Mouse (Mus musculus): ENCODE results near the gene 5031410I06Rik. TPM values are rescaled to one million over a fixed set of nuclear protein-coding genes. Genes with fewer than 3 reads are reported as not detected.
"Not testable (repeated sequence)": the region's sequence is repeated elsewhere in the genome, so short reads cannot be mapped to it uniquely, and the experiment has no call there.

5031410I06Rik gene
- polyA plus RNA-seq (2015; fragmentation: Nextera tagmentation; extraction: Ambion mirVana), result not detected in 2 replicates

DNA sequence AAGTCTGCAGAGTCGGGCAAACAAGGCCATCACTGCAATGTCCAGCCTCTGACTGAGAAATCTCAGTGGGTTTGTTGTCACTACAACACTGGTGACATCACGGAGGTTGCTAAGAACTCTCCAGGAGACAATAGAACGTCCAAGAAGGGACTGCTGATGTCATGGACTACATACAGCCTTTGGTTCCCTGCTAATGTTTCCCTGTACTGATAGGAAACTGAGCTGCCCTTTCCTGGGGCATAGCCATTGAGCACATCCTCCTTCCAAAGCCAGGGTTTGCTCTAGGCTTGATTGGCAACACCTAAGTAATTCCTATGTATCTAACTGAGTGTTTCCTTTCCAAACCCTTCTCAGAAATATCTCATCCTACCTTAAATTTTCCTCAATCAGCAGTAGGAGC is at the start of gene 5031410I06Rik:
Gene 5031410I06Rik, minus strand, starts transcription at position 101 of the 400 bp plus-strand sequence.
- not testable (repeated sequence) for H3K9ac ChIP-seq (ENCODE audit: low read depth, low read length); H3K4me3 ChIP-seq (ENCODE audit: low read depth, low read length); H3K4me1 ChIP-seq (ENCODE audit: control insufficient read depth, low read depth, low read length); H3K27ac ChIP-seq (ENCODE audit: low read length); ATAC-seq (ENCODE audit: low read depth); H3K4me2 ChIP-seq (ENCODE audit: low read depth, low read length); H3K27me3 ChIP-seq (ENCODE audit: control insufficient read depth, insufficient read depth, low read depth, low read length); H3K9me3 ChIP-seq (replicated peaks; ENCODE audit: control insufficient read depth, low read length); H3K36me3 ChIP-seq (ENCODE audit: control insufficient read depth, insufficient read depth)
- WGBS (ENCODE audit: insufficient replicate concordance), result no CpG with 5 or more reads among the region's 3 CpGs

- Histone ChIP-seq H3K9ac (ENCODE audit: low read depth, low read length) (no peak overlapping the region), H3K36me3 (ENCODE audit: control insufficient read depth, insufficient read depth) (no peaks in the 10 kb centered on the region), H3K4me2 (ENCODE audit: low read depth, low read length) (no peak overlapping the region), H3K4me1 (ENCODE audit: control insufficient read depth, low read depth, low read length) (no peaks in the 10 kb centered on the region), H3K9me3 (replicated peaks; ENCODE audit: control insufficient read depth, low read length) (no peaks in the 10 kb centered on the region), H3K27me3 (ENCODE audit: control insufficient read depth, insufficient read depth, low read depth, low read length) (no peaks in the 10 kb centered on the region), H3K4me3 (ENCODE audit: low read depth, low read length) (no peak overlapping the region), H3K27ac (ENCODE audit: low read length) (no peak overlapping the region)
- ATAC-seq (ENCODE audit: low read depth), result no peak
- 63% methylated on average over 6 of the region's 6 CpGs for WGBS (ENCODE audit: insufficient replicate concordance)
These were observed 37.7 kb upstream of the 5031410I06Rik start for GRCm38 (mm10) chr5:26142891-26143290.

DNA sequence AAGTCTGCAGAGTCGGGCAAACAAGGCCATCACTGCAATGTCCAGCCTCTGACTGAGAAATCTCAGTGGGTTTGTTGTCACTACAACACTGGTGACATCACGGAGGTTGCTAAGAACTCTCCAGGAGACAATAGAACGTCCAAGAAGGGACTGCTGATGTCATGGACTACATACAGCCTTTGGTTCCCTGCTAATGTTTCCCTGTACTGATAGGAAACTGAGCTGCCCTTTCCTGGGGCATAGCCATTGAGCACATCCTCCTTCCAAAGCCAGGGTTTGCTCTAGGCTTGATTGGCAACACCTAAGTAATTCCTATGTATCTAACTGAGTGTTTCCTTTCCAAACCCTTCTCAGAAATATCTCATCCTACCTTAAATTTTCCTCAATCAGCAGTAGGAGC is 16.2 kb upstream of the 5031410I06Rik start, which contains the start of gene Gm10220:
Gene Gm10220, minus strand, starts transcription at position 101 of the 400 bp plus-strand sequence.
- WGBS (ENCODE audit: insufficient replicate concordance), result no CpG with 5 or more reads among the region's 3 CpGs
- H3K4me1 ChIP-seq (ENCODE audit: control insufficient read depth, low read depth, low read length); H3K9ac ChIP-seq (ENCODE audit: low read depth, low read length); H3K4me2 ChIP-seq (ENCODE audit: low read depth, low read length); H3K4me3 ChIP-seq (ENCODE audit: low read depth, low read length); H3K27me3 ChIP-seq (ENCODE audit: control insufficient read depth, insufficient read depth, low read depth, low read length); H3K27ac ChIP-seq (ENCODE audit: low read length); H3K36me3 ChIP-seq (ENCODE audit: control insufficient read depth, insufficient read depth); H3K9me3 ChIP-seq (replicated peaks; ENCODE audit: control insufficient read depth, low read length); ATAC-seq (ENCODE audit: low read depth): not testable (repeated sequence)

- H3K36me3 ChIP-seq (ENCODE audit: control insufficient read depth, insufficient read depth); H3K9me3 ChIP-seq (replicated peaks; ENCODE audit: control insufficient read depth, low read length); H3K9ac ChIP-seq (ENCODE audit: low read depth, low read length); H3K27ac ChIP-seq (ENCODE audit: low read length); H3K4me1 ChIP-seq (ENCODE audit: control insufficient read depth, low read depth, low read length); H3K27me3 ChIP-seq (ENCODE audit: control insufficient read depth, insufficient read depth, low read depth, low read length); H3K4me3 ChIP-seq (ENCODE audit: low read depth, low read length); ATAC-seq (ENCODE audit: low read depth); H3K4me2 ChIP-seq (ENCODE audit: low read depth, low read length): not testable (repeated sequence)
- WGBS (ENCODE audit: insufficient replicate concordance), result 33% methylated on average over 1 of the region's 1 CpGs
These were observed 16.0 kb downstream of the 5031410I06Rik start, which contains the start of gene Gm10471 for GRCm38 (mm10) chr5:26089191-26089590. Gene Gm10471 (minus strand): TSS chr5:26089291.

- not testable (repeated sequence) for H3K9me3 ChIP-seq (replicated peaks; ENCODE audit: control insufficient read depth, low read length); H3K27ac ChIP-seq (ENCODE audit: low read length); H3K4me1 ChIP-seq (ENCODE audit: control insufficient read depth, low read depth, low read length); H3K4me2 ChIP-seq (ENCODE audit: low read depth, low read length); H3K36me3 ChIP-seq (ENCODE audit: control insufficient read depth, insufficient read depth); H3K27me3 ChIP-seq (ENCODE audit: control insufficient read depth, insufficient read depth, low read depth, low read length); ATAC-seq (ENCODE audit: low read depth); H3K9ac ChIP-seq (ENCODE audit: low read depth, low read length); H3K4me3 ChIP-seq (ENCODE audit: low read depth, low read length)
These were observed 26.1 kb downstream of the 5031410I06Rik start for GRCm38 (mm10) chr5:26079023-26079422.

GRCm38 (mm10) chr5:26070716-26071115 is 34.4 kb downstream of the 5031410I06Rik start:
- 74% methylated on average over 24 of the region's 24 CpGs for WGBS (ENCODE audit: insufficient replicate concordance)
- Histone ChIP-seq H3K4me1 (ENCODE audit: control insufficient read depth, low read depth, low read length) (no peaks in the 10 kb centered on the region), H3K27me3 (ENCODE audit: control insufficient read depth, insufficient read depth, low read depth, low read length) (no peaks in the 10 kb centered on the region), H3K9me3 (replicated peaks; ENCODE audit: control insufficient read depth, low read length) (no peaks in the 10 kb centered on the region; the same call in none of the 2 replicates), H3K9ac (ENCODE audit: low read depth, low read length) (no peak overlapping the region), H3K4me2 (ENCODE audit: low read depth, low read length) (no peak overlapping the region), H3K27ac (ENCODE audit: low read length) (no peak overlapping the region), H3K4me3 (ENCODE audit: low read depth, low read length) (no peak overlapping the region), H3K36me3 (ENCODE audit: control insufficient read depth, insufficient read depth) (no peaks in the 10 kb centered on the region)
- ATAC-seq (ENCODE audit: low read depth), result no peak

GRCm38 (mm10) chr5:26058481-26058880 is 46.7 kb downstream of the 5031410I06Rik start, which contains the start of gene Gm7347:
Gene Gm7347 (minus strand): TSS chr5:26058581.
- H3K9me3 ChIP-seq (replicated peaks; ENCODE audit: control insufficient read depth, low read length); H3K4me3 ChIP-seq (ENCODE audit: low read depth, low read length); H3K27me3 ChIP-seq (ENCODE audit: control insufficient read depth, insufficient read depth, low read depth, low read length); H3K4me2 ChIP-seq (ENCODE audit: low read depth, low read length); ATAC-seq (ENCODE audit: low read depth); H3K4me1 ChIP-seq (ENCODE audit: control insufficient read depth, low read depth, low read length); H3K9ac ChIP-seq (ENCODE audit: low read depth, low read length); H3K27ac ChIP-seq (ENCODE audit: low read length); H3K36me3 ChIP-seq (ENCODE audit: control insufficient read depth, insufficient read depth): not testable (repeated sequence)
- WGBS (ENCODE audit: insufficient replicate concordance), result no CpG with 5 or more reads among the region's 2 CpGs

Other genes starting within 250 kb of the 5031410I06Rik start
- not detected in 2 replicates for gene Gm21663, start 163.0 kb downstream of the 5031410I06Rik start, polyA plus RNA-seq (2015; fragmentation: Nextera tagmentation; extraction: Ambion mirVana)
- gene Gm21671, start 150.9 kb downstream of the 5031410I06Rik start, polyA plus RNA-seq (2015; fragmentation: Nextera tagmentation; extraction: Ambion mirVana), result not detected in 2 replicates
- gene Gm21680, start 132.7 kb downstream of the 5031410I06Rik start, polyA plus RNA-seq (2015; fragmentation: Nextera tagmentation; extraction: Ambion mirVana), result not detected in 2 replicates
- gene Gm21698, start 116.7 kb downstream of the 5031410I06Rik start, polyA plus RNA-seq (2015; fragmentation: Nextera tagmentation; extraction: Ambion mirVana), result not detected in 2 replicates
- not detected in 2 replicates for gene Gm1979, start 100.6 kb downstream of the 5031410I06Rik start, polyA plus RNA-seq (2015; fragmentation: Nextera tagmentation; extraction: Ambion mirVana)
- gene Gm5862, start 82.4 kb downstream of the 5031410I06Rik start, polyA plus RNA-seq (2015; fragmentation: Nextera tagmentation; extraction: Ambion mirVana), result not detected in 2 replicates
- not detected in 2 replicates for gene Speer4a, start 65.8 kb downstream of the 5031410I06Rik start, polyA plus RNA-seq (2015; fragmentation: Nextera tagmentation; extraction: Ambion mirVana)
- gene Gm7347, start 46.8 kb downstream of the 5031410I06Rik start, polyA plus RNA-seq (2015; fragmentation: Nextera tagmentation; extraction: Ambion mirVana), result not detected in 2 replicates
- not detected in 2 replicates for gene Gm10471, start 16.1 kb downstream of the 5031410I06Rik start, polyA plus RNA-seq (2015; fragmentation: Nextera tagmentation; extraction: Ambion mirVana)
- not detected in 2 replicates for gene Gm10220, start 16.1 kb upstream of the 5031410I06Rik start, polyA plus RNA-seq (2015; fragmentation: Nextera tagmentation; extraction: Ambion mirVana)
- not detected in 2 replicates for gene Gm7361, start 152.3 kb upstream of the 5031410I06Rik start, polyA plus RNA-seq (2015; fragmentation: Nextera tagmentation; extraction: Ambion mirVana)

All from liver, embryonic 16.5 days (tissue).